Mouse (Mus musculus) neural tube, embryonic 14.5 days (tissue): ENCODE measurements at regions not wholly inside any gene's neighbourhood (a gene's known extent, or its start where the extent isn't known, plus 50 kb on each side); places are given as distances from the start of the nearest gene placed in this dataset.

Experiments used
- ATAC-seq: fragments of 200-750 bp; cut with Nextera tagmentation; 2 replicates; pipeline ENCODE4 v1.8.0; 2017; ENCODE audit warnings: low read depth, mild to moderate bottlenecking, moderate TSS enrichment, moderate library complexity
- H3K27ac ChIP-seq: fragments of 300-500 bp; sonication (generic); 2 replicates; pipeline ENCODE4 v1.5.1; 2014; ENCODE audit warnings: low read depth, mild to moderate bottlenecking, control low read depth, low read length, moderate library complexity, mixed read lengths
- H3K27me3 ChIP-seq: fragments of 300-500 bp; sonication (generic); 2 replicates; pipeline ENCODE4 v1.6.1; 2014; ENCODE audit warnings: low read length; ENCODE audit not compliant: control insufficient read depth, insufficient read depth
- H3K36me3 ChIP-seq: fragments of 300-500 bp; sonication (generic); 2 replicates; pipeline ENCODE4 v1.6.1; 2014; ENCODE audit warnings: low read length, mixed read lengths; ENCODE audit not compliant: control insufficient read depth, insufficient read depth
- H3K4me1 ChIP-seq: fragments of 300-500 bp; sonication (generic); 2 replicates; pipeline ENCODE4 v1.6.1; 2014; ENCODE audit warnings: low read length; ENCODE audit not compliant: control insufficient read depth, insufficient read depth
- H3K4me2 ChIP-seq: fragments of 300-500 bp; sonication (generic); 2 replicates; pipeline ENCODE4 v1.6.1; 2014; ENCODE audit warnings: mild to moderate bottlenecking, low read depth, low read length, control low read depth
- H3K4me3 ChIP-seq: fragments of 300-500 bp; sonication (generic); 2 replicates; pipeline ENCODE4 v1.5.1; 2014; ENCODE audit warnings: low read depth, low read length, control low read depth, mixed read lengths
- H3K9ac ChIP-seq: fragments of 300-500 bp; sonication (generic); replicated peaks from 2 replicates; pipeline ENCODE4 v1.6.1; 2014; ENCODE audit warnings: low read depth, mild to moderate bottlenecking, control low read depth, low read length, mixed read lengths
- H3K9me3 ChIP-seq: fragments of 300-500 bp; sonication (generic); 2 replicates; pipeline ENCODE4 v1.6.1; 2016; ENCODE audit warnings: low read length; ENCODE audit not compliant: control insufficient read depth
- WGBS: fragments of 180-500 bp; shearing (Covaris S2); extraction: QIAGEN DNeasy Blood & Tissue Kit; methylation state at CpG from one replicate; pipeline ENCODE4 v1.1.7; 2014; 5-methylcytosine and 5-hydroxymethylcytosine counted together

DNA sequence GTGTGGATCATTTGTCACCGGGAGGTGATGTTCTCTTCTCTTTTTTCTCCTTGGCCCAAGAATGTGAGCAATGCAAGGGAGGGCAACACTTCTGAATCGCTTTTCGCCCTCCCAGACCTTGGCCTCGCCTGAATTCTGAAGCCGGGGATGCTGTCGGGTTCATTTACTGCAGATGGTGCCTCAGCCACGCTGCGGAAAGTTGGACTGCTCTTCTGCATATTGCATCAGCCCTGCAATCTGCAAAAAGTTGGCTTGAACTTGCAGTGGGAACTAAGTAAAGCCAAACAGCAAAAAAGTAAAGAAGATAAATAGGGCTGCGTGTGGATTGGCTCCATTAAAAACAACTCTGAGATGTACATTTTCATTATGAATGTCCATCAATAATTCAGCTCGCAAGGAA is 55.9 kb upstream of the Dok5 start:
- Histone ChIP-seq H3K27me3 (no peaks in the 10 kb centered on the region), H3K4me1 (no peaks in the 10 kb centered on the region), H3K4me2 (no peak overlapping the region), H3K27ac (no peak overlapping the region), H3K36me3 (no peaks in the 10 kb centered on the region), H3K9me3 (no peaks in the 10 kb centered on the region), H3K4me3 (no peak overlapping the region), H3K9ac (no peak overlapping the region)
- 90% methylated on average over 10 of the region's 10 CpGs for WGBS
- no peak for ATAC-seq

DNA sequence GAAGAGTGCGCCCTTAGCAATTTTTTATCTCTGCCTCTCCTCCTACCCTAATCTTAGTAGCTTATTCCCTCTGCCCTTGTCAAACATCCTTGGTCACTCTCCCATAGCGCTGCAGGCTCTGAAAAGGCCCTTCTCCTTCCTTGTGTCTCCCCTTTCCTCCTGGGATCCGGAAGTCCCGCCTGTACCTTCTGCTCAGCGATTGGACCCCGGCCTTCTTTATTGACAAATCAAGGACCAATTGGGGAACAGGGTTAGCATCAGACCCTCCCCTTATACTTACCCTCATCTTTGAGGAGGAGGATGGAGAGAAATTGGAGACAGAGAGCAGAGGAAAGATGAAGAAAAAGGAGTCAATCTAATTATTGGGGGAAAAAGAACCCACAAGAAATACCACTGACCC is 57.9 kb upstream of the Dok5 start:
- H3K27me3 ChIP-seq, result no peaks in the 10 kb centered on the region
- no peaks in the 10 kb centered on the region for H3K36me3 ChIP-seq
- no peak overlapping the region for H3K27ac ChIP-seq
- no peak overlapping the region for H3K4me2 ChIP-seq
- no peak for ATAC-seq
- no peaks in the 10 kb centered on the region for H3K9me3 ChIP-seq
- 0 out of 2 replicates have a peak, but pooled peaks cover 5% of the 10 kb centered on the region for H3K4me1 ChIP-seq
- H3K4me3 ChIP-seq, result no peak overlapping the region
- no peak overlapping the region for H3K9ac ChIP-seq
- 91% methylated on average over 6 of the region's 6 CpGs for WGBS

DNA sequence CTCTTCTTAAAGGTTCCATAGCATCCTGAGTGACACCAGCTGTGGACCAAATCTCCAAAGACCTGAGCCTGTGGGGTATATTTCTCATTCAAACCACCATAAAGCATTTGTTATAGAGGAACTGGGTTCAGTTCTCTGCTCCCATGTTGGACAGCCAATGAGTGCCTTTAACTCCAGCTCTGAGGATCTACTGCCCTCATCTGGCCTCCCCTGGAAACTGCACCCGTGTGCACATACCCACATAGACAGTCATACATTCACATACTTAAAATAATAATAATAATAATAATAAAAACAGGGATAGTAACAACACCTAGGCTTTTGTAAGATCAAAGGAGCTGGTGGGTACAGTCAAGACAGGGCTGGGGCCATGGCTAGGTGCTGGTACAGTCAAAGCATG is 58.8 kb upstream of the Dok5 start:
- H3K27ac ChIP-seq, result no peak overlapping the region
- no peak for ATAC-seq
- WGBS, result 93% methylated on average over 1 of the region's 1 CpGs
- no peaks in the 10 kb centered on the region for H3K9me3 ChIP-seq
- H3K4me2 ChIP-seq, result no peak overlapping the region
- no peak overlapping the region for H3K4me3 ChIP-seq
- no peak overlapping the region for H3K9ac ChIP-seq
- H3K4me1 ChIP-seq, result peaks cover 8% of the 10 kb centered on the region; the same call in 1 of the 2 replicates
- no peaks in the 10 kb centered on the region for H3K36me3 ChIP-seq
- no peaks in the 10 kb centered on the region for H3K27me3 ChIP-seq

DNA sequence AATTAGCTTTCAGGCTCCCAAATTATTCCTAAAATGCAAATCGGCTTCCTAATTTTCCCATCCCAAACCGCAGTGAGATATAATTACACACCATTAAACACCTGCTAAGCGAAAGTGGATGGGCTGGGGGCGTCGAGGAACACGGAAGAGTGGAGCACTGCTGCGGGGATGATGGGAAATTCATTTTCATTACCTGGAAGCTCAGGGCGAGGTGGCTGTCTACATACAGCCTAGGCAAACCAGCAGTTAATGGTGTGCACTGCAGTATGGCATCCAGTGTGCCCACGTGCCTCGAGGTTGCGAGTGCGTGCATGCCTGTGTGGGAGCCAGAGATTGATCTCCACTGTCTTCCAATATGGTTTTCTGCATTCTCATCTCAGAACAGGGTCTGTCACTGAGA is 62.6 kb upstream of the Dok5 start:
- no peak overlapping the region for H3K4me2 ChIP-seq
- H3K9ac ChIP-seq, result no peak overlapping the region
- no peaks in the 10 kb centered on the region for H3K9me3 ChIP-seq
- H3K4me3 ChIP-seq, result no peak overlapping the region
- ATAC-seq, result peak; percentile 74
- H3K36me3 ChIP-seq, result no peaks in the 10 kb centered on the region
- H3K27ac ChIP-seq, result peak overlapping the region; percentile 16; the same call in 1 of the 2 replicates
- H3K4me1 ChIP-seq, result peaks cover 8% of the 10 kb centered on the region; the same call in 1 of the 2 replicates
- WGBS, result 55% methylated on average over 12 of the region's 12 CpGs
- H3K27me3 ChIP-seq, result no peaks in the 10 kb centered on the region

DNA sequence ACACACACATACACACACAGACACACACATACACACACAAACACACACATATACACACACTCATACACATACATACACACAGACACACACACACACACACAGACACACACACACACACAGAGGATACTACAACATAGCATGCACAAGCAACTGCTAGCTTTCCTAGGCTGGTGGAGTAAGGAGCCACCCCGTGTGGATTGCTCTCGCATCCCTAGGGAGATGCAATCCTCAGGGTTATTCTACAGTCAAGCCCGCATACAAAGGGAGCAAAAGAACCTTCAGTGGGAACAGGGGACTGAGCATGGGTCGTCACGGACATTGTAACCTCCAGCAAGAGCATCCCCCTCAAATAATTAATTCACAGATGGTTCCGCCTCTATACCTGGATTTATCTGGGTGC is 63.1 kb upstream of the Dok5 start:
- Histone ChIP-seq H3K4me3 (no peak overlapping the region), H3K36me3 (no peaks in the 10 kb centered on the region), H3K27ac (no peak overlapping the region), H3K27me3 (no peaks in the 10 kb centered on the region), H3K4me2 (no peak overlapping the region), H3K9me3 (no peaks in the 10 kb centered on the region), H3K9ac (no peak overlapping the region), H3K4me1 (peaks cover 8% of the 10 kb centered on the region; the same call in 1 of the 2 replicates)
- ATAC-seq, result peak; percentile 72
- 49% methylated on average over 6 of the region's 6 CpGs for WGBS

DNA sequence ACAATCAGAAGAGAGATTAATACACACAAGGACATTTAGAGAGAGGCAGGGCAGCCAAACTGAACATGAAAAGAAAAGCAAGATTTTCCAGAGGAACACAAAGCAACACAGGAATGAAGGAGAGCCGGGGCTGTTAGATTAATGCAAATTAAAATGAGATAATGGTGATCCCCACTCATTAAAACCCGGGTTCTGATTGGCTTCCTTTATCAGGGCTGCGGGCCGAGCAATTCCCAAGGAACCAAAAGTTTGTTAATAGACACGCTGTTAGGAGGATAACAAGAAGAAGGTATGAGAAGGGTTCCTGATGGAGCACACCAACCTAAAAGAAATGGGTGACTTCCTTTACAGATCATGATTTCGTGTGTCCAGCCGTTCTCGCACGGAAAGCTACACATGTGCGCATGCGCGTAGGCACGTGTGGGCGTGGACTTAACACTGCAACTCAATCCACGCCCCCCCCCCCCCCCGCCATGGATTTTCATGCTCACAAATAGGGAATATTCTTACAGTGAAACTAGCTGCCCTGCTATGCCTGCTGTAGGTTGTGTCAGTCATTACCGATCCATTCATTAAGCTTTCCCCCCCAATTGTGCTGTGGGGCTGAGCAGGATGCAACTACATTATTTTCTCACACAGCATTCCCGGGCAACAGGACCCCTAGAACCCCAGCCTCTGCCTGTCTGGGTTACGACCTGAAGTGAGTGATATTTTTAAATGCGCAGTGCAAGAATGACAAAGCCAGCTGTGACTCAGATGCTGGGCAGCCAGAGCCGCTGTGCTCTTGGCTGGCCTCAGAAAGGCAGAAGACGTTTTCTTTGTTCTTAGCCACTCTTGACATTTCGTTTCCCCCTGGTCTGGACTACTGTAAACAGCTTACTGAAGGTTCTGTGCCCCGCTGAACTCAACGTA is 60.5 kb upstream of the 4930470P17Rik start:
- Histone ChIP-seq H3K9ac (no peak overlapping the region), H3K4me1 (peaks cover 19% of the 10 kb centered on the region; the same call in 1 of the 2 replicates), H3K4me2 (no peak overlapping the region), H3K9me3 (no peaks in the 10 kb centered on the region), H3K4me3 (no peak overlapping the region), H3K27me3 (no peaks in the 10 kb centered on the region), H3K27ac (no peak overlapping the region), H3K36me3 (no peaks in the 10 kb centered on the region)
- WGBS, result 77% methylated on average over 25 of the region's 25 CpGs
- ATAC-seq, result no peak

- peaks cover 22% of the 10 kb centered on the region; the same call in 1 of the 2 replicates for H3K4me1 ChIP-seq
Measured at GRCm38 (mm10) chr2:170659291-170659690, 57.5 kb upstream of the 4930470P17Rik start.

GRCm38 (mm10) chr2:170658520-170658919 is 56.7 kb upstream of the 4930470P17Rik start:
- H3K27ac ChIP-seq, result no peak overlapping the region
- no peak overlapping the region for H3K9ac ChIP-seq
- H3K4me2 ChIP-seq, result no peak overlapping the region
- 0 out of 2 replicates have a peak, but pooled peaks have one; percentile 19 for ATAC-seq
- no peaks in the 10 kb centered on the region for H3K27me3 ChIP-seq
- no peak overlapping the region for H3K4me3 ChIP-seq
- peaks cover 22% of the 10 kb centered on the region; the same call in 1 of the 2 replicates for H3K4me1 ChIP-seq
- no peaks in the 10 kb centered on the region for H3K36me3 ChIP-seq
- no peaks in the 10 kb centered on the region for H3K9me3 ChIP-seq
- 46% methylated on average over 7 of the region's 7 CpGs for WGBS

More at GRCm38 (mm10) chr2:170659291-170659690, 57.5 kb upstream of the 4930470P17Rik start:
- Histone ChIP-seq H3K27ac (no peak overlapping the region), H3K4me3 (no peak overlapping the region), H3K36me3 (no peaks in the 10 kb centered on the region), H3K9ac (no peak overlapping the region), H3K9me3 (no peaks in the 10 kb centered on the region), H3K27me3 (no peaks in the 10 kb centered on the region), H3K4me2 (no peak overlapping the region)
- WGBS, result 38% methylated on average over 8 of the region's 8 CpGs
- peak; percentile 39; the same call in 1 of the 2 replicates for ATAC-seq

- Histone ChIP-seq H3K9ac (no peak overlapping the region), H3K4me3 (no peak overlapping the region), H3K9me3 (no peaks in the 10 kb centered on the region), H3K4me1 (peaks cover 22% of the 10 kb centered on the region; the same call in 1 of the 2 replicates), H3K27ac (peak overlapping the region; percentile 36), H3K4me2 (no peak overlapping the region), H3K27me3 (no peaks in the 10 kb centered on the region), H3K36me3 (no peaks in the 10 kb centered on the region)
- WGBS, result 2% methylated on average over 7 of the region's 7 CpGs
- no peak for ATAC-seq
Measured at GRCm38 (mm10) chr2:170657821-170658221, 56.0 kb upstream of the 4930470P17Rik start.
